Mouse (Mus musculus) hindbrain, postnatal 0 days (tissue): ENCODE measurements around the gene Them7. TPM values are rescaled to one million over a fixed set of nuclear protein-coding genes. Genes with fewer than 3 reads are reported as not detected.
A peak's percentile ranks its signal among the peaks of the same experiment; 100 is the strongest.

Experiments used
- ATAC-seq: fragments of 200-750 bp; cut with Nextera tagmentation; 2 replicates; pipeline ENCODE4 v1.8.0; 2017; ENCODE audit warnings: mild to moderate bottlenecking, moderate TSS enrichment, moderate library complexity
- DNase-seq: peaks from one replicate; pipeline ENCODE4 v3.0.0-alpha.2; 2015; ENCODE audit warnings: low spot score
- H3K27ac ChIP-seq: fragments of 300-500 bp; sonication (generic); 2 replicates; pipeline ENCODE4 v1.5.1; 2014; ENCODE audit warnings: mild to moderate bottlenecking
- H3K27me3 ChIP-seq: fragments of 300-500 bp; sonication (generic); 2 replicates; pipeline ENCODE4 v1.6.1; 2014; ENCODE audit warnings: low read length, mixed read lengths; ENCODE audit not compliant: insufficient read depth
- H3K36me3 ChIP-seq: fragments of 300-500 bp; sonication (generic); 2 replicates; pipeline ENCODE4 v1.6.1; 2014; ENCODE audit warnings: low read length, mixed read lengths; ENCODE audit not compliant: insufficient read depth
- H3K4me1 ChIP-seq: fragments of 300-500 bp; sonication (generic); 2 replicates; pipeline ENCODE4 v1.6.1; 2014; ENCODE audit warnings: antibody characterized with exemption, low read length, mixed read lengths; ENCODE audit not compliant: insufficient read depth
- H3K4me2 ChIP-seq: fragments of 300-500 bp; sonication (generic); 2 replicates; pipeline ENCODE4 v1.6.1; 2014; ENCODE audit warnings: low read depth, mild to moderate bottlenecking, low read length, moderate library complexity, mixed read lengths
- H3K4me3 ChIP-seq: fragments of 300-500 bp; sonication (generic); 2 replicates; pipeline ENCODE4 v1.5.1; 2014; ENCODE audit warnings: low read length
- H3K9ac ChIP-seq: fragments of 300-500 bp; sonication (generic); replicated peaks from 2 replicates; pipeline ENCODE4 v1.6.1; 2014; ENCODE audit warnings: mild to moderate bottlenecking, low read length, moderate library complexity, mixed read lengths
- H3K9me3 ChIP-seq: fragments of 300-500 bp; sonication (generic); 2 replicates; pipeline ENCODE4 v1.6.1; 2016; ENCODE audit warnings: low read length, mixed read lengths
- CTCF ChIP-seq: IDR thresholded peaks from 2 replicates; pipeline ENCODE4 v1.5.1; 2016; ENCODE audit warnings: antibody characterized with exemption, control low read depth, low read depth
- WGBS: fragments of 180-500 bp; shearing (Covaris S2); extraction: QIAGEN DNeasy Blood & Tissue Kit; methylation state at CpG from one replicate; pipeline ENCODE4 v1.1.7; 2014; 5-methylcytosine and 5-hydroxymethylcytosine counted together
- polyA plus RNA-seq: library from polyadenylated mRNA; unstranded; fragments of >200 nt; fragmentation: Nextera tagmentation; extraction: Ambion mirVana; gene quantifications from 2 replicates; pipeline ENCODE4 v1.2.1, GENCODE M21; 2015
- total RNA-seq: library from RNA; depleted of rRNA; stranded (reverse); fragments of >200 nt; gene quantifications from 2 replicates; pipeline ENCODE4 v1.2.3, GENCODE M21; 2014

The Them7 gene
- total and polyA plus RNA-seq, 2 experiments from 2014 or later = 0.15 TPM; not detected in 1

DNA sequence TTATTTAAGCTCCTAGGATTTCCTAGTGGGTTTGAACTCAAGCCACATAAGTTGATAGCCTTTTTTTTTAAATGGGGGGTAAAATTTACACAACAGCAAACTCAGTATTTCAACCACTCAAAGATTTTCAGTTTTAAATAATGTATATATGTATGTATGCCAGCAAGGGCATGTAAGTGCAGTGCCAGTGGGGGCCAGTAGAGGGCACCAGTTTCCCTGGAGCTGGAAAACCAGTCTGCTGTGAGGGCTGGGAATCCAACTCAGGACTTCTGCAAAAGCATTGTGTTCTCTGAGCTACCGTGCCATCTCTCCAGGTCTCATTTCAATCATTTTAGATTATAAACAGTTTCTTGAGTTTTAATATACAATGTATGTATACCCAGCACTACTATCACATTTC, 74.8 kb downstream of the Them7 start:
- no peak overlapping the region for H3K4me3 ChIP-seq
- no peak overlapping the region for H3K4me2 ChIP-seq
- 86% methylated on average over 1 of the region's 1 CpGs for WGBS
- no peak overlapping the region for H3K9ac ChIP-seq
- H3K27ac ChIP-seq = no peak overlapping the region
- DNase-seq (no peak), ATAC-seq (no peak)
- no peak for TF ChIP-seq CTCF
- no peaks in the 10 kb centered on the region for H3K27me3 ChIP-seq
- no peaks in the 10 kb centered on the region for H3K9me3 ChIP-seq
- H3K36me3 ChIP-seq = no peaks in the 10 kb centered on the region
- H3K4me1 ChIP-seq = 0 out of 2 replicates have a peak, but pooled peaks cover 3% of the 10 kb centered on the region

GRCm38 (mm10) chr2:105301082-105301481, 77.0 kb downstream of the Them7 start:
- 91% methylated on average over 8 of the region's 8 CpGs for WGBS
- H3K4me2 ChIP-seq = no peak overlapping the region
- 0 out of 2 replicates have a peak, but pooled peaks cover 2% of the 10 kb centered on the region for H3K4me1 ChIP-seq
- no peaks in the 10 kb centered on the region for H3K9me3 ChIP-seq
- no peaks in the 10 kb centered on the region for H3K27me3 ChIP-seq
- ATAC-seq = no peak
- no peaks in the 10 kb centered on the region for H3K36me3 ChIP-seq
- DNase-seq = no peak
- H3K4me3 ChIP-seq = no peak overlapping the region
- H3K27ac ChIP-seq = no peak overlapping the region
- no peak overlapping the region for H3K9ac ChIP-seq
- no peak for TF ChIP-seq CTCF

DNA sequence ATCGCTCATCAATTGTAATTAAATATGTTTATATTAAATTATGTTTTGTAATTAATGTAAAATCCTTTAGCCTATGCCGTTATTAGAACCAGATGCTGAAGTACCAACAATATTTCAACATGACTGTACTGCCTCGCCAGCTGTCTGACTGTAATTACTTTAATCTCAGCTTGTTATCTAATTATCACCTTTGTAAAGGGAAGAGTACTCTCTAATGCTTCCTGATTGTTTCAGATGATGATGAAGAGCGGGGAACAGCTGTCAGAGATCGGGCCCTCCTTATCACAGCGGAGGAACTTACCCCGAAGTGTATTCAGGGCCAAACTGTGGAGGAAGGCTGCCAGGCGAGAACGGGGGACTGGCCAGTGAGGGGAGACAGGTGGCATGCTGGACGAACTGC, 77.4 kb downstream of the Them7 start:
- no peak for DNase-seq
- no peaks in the 10 kb centered on the region for H3K4me1 ChIP-seq
- no peaks in the 10 kb centered on the region for H3K36me3 ChIP-seq
- no peak overlapping the region for H3K4me3 ChIP-seq
- WGBS = 56% methylated on average over 10 of the region's 10 CpGs
- ATAC-seq = no peak
- H3K9ac ChIP-seq = no peak overlapping the region
- no peaks in the 10 kb centered on the region for H3K9me3 ChIP-seq
- no peak overlapping the region for H3K4me2 ChIP-seq
- no peak overlapping the region for H3K27ac ChIP-seq
- no peaks in the 10 kb centered on the region for H3K27me3 ChIP-seq
- TF ChIP-seq CTCF = no peak

GRCm38 (mm10) chr2:105303962-105304514, 79.9 kb downstream of the Them7 start:
- 0 out of 2 replicates have a peak, but pooled peaks have one; percentile 21 for ATAC-seq
- no peak for DNase-seq

GRCm38 (mm10) chr2:105305876-105306275, 81.8 kb downstream of the Them7 start:
- no peak overlapping the region for H3K4me2 ChIP-seq
- 91% methylated on average over 6 of the region's 6 CpGs for WGBS

More at GRCm38 (mm10) chr2:105303962-105304514, 79.9 kb downstream of the Them7 start:
- Histone ChIP-seq H3K9ac (no peak overlapping the region), H3K4me1 (no peaks in the 10 kb centered on the region), H3K4me2 (no peak overlapping the region), H3K36me3 (no peaks in the 10 kb centered on the region), H3K9me3 (no peaks in the 10 kb centered on the region), H3K27ac (no peak overlapping the region), H3K27me3 (no peaks in the 10 kb centered on the region), H3K4me3 (no peak overlapping the region)
- no peak for TF ChIP-seq CTCF
- 63% methylated on average over 6 of the region's 6 CpGs for WGBS

GRCm38 (mm10) chr2:105311414-105311813, 87.3 kb downstream of the Them7 start:
- 52% methylated on average over 13 of the region's 13 CpGs for WGBS
- Histone ChIP-seq H3K36me3 (no peaks in the 10 kb centered on the region), H3K4me3 (no peak overlapping the region), H3K9me3 (no peaks in the 10 kb centered on the region), H3K4me2 (peak overlapping the region; percentile 11; the same call in 1 of the 2 replicates), H3K27ac (no peak overlapping the region), H3K4me1 (no peaks in the 10 kb centered on the region), H3K27me3 (no peaks in the 10 kb centered on the region), H3K9ac (no peak overlapping the region)
- ATAC-seq = 0 out of 2 replicates have a peak, but pooled peaks have one; percentile 6
- peak; percentile 57 for DNase-seq
- peak; percentile 68 for TF ChIP-seq CTCF

More at GRCm38 (mm10) chr2:105305876-105306275, 81.8 kb downstream of the Them7 start:
- Histone ChIP-seq H3K4me3 (no peak overlapping the region), H3K9ac (no peak overlapping the region), H3K9me3 (no peaks in the 10 kb centered on the region), H3K27ac (no peak overlapping the region), H3K4me1 (no peaks in the 10 kb centered on the region), H3K27me3 (no peaks in the 10 kb centered on the region), H3K36me3 (no peaks in the 10 kb centered on the region)
- DNase-seq (no peak), ATAC-seq (no peak)
- TF ChIP-seq CTCF = no peak

- H3K9me3 ChIP-seq = no peaks in the 10 kb centered on the region
- no peak for TF ChIP-seq CTCF
- peak overlapping the region; percentile 11; the same call in 1 of the 2 replicates for H3K4me2 ChIP-seq
- ATAC-seq (peak; percentile 78), DNase-seq (peak; percentile 57)
- H3K4me3 ChIP-seq = no peak overlapping the region
- no peak overlapping the region for H3K27ac ChIP-seq
- no peaks in the 10 kb centered on the region for H3K27me3 ChIP-seq
- WGBS = 3% methylated on average over 7 of the region's 7 CpGs
- H3K9ac ChIP-seq = no peak overlapping the region
- H3K4me1 ChIP-seq = no peaks in the 10 kb centered on the region
- no peaks in the 10 kb centered on the region for H3K36me3 ChIP-seq
Observed at GRCm38 (mm10) chr2:105311991-105312390, 87.9 kb downstream of the Them7 start.
